Mouse (Mus musculus) urinary bladder, adult 2 months (tissue): ENCODE results near the gene B3gntl1. TPM values are rescaled to one million over a fixed set of nuclear protein-coding genes. Genes with fewer than 3 reads are reported as not detected.

Experiments used
- DNase-seq: peaks from one replicate; pipeline ENCODE4 v3.0.0; 2022; ENCODE audit warnings: low spot score
- polyA plus RNA-seq: library from polyadenylated mRNA; depleted of rRNA; stranded (reverse); fragments of >200 nt; gene quantifications from 2 replicates; pipeline ENCODE4 v1.2.3, GENCODE M21; 2012; rRNA removed

Gene B3gntl1
- polyA plus RNA-seq, 1 experiment, result 13.1 TPM

DNA sequence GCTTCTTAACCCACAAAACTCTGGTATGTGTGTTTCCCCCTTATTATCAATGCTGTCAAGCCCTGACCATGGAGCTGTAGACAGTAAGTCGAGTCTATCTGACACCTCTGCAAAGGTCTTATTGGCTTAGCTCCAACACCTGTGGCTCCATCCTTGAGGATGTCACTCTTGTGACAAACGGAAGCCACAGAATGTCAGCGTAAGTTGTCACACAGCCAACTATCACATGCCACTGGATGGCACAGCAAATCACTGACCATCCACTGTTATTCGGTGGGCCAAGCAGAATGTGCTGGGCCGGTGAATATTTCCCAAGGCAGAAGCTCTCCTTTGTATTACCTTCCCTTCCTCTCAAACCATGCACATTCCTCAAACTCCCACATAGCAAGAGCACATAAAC, 24.8 kb downstream of the B3gntl1 start:
- no peak for DNase-seq

DNA sequence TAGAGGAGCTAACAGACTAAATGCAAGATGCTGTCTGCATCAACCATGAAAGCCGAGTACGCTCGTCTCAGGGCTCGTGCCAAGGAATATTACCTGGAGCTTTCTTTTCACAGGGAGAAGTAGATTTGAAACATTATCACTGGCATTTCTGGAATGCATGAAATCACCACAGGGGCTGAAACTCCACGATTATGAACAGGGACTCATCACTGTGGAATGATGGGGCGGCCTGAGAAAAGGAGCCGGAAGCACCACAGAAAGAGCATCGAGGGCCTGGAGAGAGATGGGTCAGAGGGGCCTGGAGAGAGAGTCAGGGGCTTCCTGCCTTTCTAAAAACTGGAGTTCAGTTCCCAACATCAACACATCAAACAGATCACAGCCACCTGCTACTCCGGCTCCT, 25.6 kb downstream of the B3gntl1 start:
- no peak for DNase-seq

DNA sequence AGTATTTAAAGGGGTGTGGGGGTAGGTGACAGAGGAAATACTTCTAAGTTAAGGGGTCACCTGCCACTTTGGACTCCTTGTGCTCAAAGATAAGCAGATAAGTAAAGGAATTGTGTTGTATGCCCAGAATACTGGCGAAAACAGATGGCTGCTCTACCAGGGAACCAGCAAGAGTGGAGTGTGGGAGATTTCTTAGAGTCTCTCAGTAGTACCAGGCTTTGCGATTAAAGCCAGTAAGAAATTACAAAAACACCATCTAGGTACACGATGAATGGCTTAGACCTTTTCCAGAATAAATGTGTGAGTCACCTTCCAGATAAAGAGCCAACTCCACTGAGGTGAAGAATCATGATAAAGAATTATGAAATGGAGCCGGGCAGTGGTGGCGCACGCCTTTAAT, 27.6 kb downstream of the B3gntl1 start:
- no peak for DNase-seq

DNA sequence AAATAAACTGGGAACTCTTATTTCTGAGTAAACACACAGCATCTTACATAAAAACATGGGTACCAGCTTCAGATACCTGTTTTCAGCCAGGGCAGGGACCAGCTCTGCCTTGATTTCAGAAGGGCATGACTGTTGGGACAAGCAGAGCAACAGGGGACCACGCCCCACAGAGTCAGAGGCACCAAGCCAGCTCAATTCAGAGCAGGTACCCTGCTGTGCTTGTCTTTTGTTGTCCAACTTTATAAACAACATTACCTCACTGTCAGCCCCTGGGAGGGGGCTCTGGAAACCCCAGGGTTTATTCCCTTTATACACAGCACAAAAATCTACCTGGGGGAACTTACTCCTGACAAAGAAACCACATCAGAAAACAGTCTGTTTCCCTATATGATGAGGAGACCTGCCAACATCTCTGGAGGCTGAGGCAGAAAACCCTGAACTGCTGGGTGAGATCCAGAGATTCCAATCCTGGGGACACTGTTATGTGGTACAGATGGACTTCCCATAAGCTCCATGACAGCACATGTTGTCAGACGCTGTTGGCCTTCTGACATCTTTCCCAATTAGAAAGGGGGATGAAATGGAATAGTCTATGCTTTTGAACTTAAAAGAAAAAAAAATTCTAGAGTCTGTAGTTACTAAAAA, 31.3 kb downstream of the B3gntl1 start:
- no peak for DNase-seq

DNA sequence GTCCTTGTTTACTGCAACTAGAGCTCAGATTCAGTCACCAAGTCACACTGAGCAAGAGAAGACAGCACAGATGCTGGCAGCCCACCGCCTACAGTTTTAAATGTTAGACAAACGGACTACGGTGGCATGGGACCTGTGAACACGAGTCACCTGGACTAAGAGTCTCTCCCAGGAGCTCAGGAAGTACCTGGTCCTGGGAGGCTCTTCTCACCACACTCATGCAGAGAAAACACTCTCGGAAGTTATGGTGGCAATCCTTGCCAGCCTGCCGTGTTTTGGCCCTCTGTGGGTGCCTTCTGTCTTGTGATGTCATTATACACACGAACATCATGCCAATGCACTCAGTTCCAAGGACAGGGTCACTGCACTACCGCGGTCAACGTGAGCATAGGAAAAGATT, 36.3 kb downstream of the B3gntl1 start:
- DNase-seq, result no peak

DNA sequence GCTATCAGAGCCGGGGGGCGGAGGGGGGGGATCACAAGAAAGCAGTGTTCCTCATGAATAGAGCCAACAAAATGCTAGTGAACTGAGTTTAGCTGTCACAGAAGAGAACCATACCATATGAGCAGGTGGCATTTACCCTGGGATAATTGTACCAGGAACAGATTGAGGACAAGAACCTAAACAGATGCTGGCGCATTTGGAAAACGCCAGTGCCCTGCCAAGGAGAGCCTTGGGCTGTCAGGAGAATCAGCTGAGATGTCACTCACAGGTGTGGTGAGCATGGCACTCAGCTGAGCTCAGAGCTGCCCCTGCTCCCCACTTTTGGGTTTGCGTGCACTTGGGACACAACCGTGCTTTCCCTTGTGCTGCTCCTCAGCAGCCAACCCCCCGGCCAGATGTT, 41.5 kb downstream of the B3gntl1 start:
- DNase-seq, result no peak

DNA sequence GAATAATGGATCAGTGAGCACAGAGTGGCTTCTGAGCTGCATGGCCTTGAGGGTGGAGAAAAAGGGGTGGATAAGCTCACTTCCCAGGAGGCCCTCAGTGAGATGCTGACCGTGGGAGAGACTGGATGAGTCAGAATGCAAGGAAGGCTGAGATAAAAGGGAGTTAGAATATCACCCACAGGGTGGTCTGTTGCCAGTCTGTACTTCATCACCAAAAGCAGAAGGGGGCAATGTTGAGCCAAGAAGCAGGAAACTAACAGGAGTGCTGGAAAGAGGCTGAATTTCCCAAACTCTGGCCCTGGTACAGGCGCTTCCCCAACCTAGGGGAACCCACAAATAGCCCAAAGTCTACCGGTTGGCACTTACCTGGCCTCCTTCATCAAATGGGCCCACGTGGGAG, 42.5 kb downstream of the B3gntl1 start:
- DNase-seq, result no peak

DNA sequence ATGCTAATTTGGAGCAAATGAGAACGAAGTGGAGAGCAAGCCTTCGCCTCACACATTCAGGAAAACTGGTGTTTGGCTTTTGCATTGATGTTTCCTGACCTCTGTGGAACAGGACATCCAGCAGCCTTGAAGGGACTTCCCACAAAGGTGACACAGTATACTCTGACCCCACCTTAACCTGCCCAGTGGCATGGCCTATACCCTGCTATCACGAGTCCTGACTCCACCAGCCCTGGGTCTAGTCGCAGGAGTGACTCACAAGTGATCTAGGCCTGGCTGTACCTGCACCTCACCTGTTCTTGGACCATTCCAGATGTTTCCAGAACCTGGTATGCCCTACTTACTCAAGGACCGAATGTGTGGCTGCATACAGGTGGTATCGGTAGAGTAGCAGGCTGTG, 43.4 kb downstream of the B3gntl1 start:
- DNase-seq, result no peak

DNA sequence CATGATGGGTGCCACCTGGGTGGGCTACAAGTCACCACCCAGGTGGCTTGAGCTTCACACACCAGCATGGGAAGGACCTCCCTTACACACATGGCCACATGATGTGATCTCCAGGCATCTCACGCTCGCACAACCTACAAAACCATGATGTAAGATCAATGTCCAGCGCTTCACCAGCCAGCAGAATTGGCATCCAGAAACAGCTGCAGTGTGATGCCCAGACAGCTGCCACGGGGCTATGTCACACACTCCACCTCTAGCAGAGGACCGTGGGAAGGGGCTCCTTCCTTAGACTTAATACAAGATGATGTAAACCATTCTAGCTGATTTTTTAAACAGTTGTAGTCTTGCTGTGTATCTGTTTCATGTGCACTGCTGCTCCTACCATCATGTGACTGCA, 45.4 kb downstream of the B3gntl1 start:
- DNase-seq, result no peak

DNA sequence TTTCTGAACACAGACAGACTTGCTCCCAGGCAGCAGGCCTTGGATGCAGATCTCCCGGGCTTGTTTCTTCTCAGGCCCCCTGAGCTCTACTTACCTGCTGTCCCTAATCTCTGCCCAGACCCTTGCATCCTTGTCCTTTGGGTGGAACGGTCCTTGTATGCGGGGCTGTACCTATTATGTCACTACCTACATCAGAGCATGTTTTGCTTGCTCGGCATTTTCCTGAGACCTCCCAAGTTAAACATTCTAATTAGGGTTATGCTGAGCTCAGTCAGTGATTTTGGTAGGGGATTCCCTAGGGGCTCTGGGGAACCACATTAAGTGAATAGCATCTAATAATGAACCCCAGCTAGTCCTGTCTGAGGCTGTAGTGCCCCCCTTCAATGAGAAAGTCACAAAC, 47.9 kb downstream of the B3gntl1 start:
- no peak for DNase-seq

DNA sequence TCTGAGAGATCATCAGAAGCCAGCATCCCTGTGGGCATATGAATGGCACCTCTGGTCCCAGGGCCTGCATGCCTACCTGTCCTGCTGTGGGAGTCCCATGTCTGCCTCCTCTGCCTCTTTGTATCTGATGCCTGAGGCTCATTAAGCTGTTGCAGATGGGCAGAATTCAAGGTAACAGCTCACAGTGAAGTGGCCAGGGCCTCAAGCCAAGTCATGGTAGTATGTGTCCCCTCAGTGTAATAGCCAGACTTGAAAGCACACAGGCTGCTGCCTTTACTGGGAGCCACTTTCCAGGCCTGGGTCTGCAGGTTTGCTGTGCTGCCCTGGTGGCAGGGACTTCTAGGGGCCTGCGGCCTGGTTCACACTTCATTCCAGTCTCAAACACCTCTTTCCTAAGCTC, 55.6 kb downstream of the B3gntl1 start:
- no peak for DNase-seq

DNA sequence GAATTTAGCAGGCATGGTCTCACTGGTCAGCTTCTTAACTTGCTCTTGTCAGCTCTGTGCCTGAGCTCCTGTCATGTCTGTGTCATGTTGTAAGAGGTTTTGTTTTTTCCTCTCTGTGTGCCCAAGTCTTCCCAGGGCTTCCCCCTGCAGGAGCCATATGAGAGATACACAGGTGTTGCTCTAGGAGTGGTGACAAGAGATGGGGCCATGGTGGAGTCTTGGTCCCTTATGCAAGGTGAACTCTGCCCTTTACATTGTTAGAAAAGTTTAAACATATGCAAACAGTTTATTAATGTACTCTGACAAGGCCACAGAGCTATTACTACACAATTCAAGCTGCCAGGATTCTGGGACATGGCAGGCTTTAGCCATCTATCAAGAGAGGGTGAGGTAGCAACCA, 56.5 kb downstream of the B3gntl1 start:
- DNase-seq, result no peak

DNA sequence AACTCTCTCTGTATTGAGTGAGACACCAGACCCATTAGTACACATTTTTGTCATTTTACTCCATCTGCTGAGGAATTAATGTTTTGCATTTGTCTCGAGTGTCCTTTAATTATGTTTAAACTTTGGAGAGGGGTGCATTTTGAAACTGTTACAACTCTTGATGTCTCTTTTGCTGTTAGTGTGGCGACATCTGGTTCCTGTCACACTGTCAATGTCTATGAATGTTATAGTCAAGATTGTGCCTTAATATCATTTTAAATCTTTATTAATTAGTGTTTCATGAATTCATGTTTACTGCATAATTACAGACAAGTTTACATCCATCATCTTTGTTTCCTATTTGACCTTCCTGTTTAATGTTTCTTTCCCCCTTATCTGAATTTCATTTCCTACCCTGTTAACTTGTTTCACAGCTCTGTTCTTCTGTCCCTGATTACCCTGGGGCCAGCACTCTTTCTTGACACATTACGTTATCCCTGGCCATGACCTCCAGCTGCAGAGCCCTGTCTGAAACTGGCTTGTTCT, 56.9 kb downstream of the B3gntl1 start:
- DNase-seq, result no peak

DNA sequence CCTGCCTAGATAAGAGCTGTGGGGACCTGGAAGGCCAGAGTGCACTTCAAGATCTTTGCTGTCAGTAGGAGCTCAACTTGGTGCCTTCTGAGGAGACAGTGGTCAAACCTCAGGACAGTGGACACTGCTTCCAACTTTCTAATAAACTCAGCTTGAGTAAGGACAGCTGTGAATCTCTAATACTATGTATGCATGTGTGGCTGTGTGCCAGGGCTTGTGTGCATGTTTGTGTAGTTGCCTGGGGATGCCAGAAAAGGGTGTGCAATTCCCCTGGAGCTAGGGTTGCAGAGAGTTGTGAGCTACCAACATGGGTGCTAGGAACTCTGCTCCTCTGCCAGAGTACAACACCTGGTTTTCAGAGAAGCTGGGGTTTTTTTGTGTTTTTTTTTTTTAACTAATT, 62.0 kb downstream of the B3gntl1 start:
- no peak for DNase-seq

DNA sequence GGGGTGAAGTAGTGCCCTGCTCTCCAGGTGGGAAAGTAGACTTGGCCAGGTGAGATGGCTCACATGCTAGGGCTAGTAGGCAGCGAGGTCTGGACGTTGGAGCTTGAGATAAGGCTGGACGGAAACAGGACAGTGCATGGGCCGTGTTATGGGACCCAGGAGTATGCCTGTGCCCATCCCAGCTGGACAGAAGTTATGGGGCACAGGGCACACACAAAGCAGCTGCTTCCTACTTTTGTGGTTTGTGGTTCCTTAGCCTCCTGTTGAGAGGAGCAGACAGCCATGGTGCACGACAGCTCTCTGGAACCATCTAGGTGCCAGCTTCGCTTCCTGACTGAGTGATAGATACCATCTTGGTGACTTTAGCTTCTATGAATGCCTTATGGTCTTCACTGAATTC, 67.3 kb downstream of the B3gntl1 start:
- DNase-seq, result no peak

DNA sequence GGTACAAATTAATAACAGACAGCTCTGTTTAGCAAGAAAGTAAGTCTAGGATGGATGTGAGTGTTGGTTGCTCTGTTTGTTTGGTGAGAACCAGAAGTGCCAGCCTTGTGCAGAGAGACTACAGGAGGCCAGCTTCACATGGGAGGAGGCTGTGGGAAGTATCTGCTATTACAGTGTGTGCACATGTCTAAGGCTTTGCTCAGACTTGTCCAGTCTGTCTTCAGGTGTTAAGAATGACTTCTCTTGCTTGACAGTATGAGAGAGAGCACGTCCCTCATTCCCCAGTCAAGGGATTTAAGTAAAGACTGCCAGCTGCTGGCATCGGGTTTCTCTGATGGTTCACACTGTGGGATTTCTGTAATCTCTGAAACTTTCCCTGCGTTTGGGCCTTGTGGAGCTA, 71.5 kb downstream of the B3gntl1 start:
- no peak for DNase-seq

DNA sequence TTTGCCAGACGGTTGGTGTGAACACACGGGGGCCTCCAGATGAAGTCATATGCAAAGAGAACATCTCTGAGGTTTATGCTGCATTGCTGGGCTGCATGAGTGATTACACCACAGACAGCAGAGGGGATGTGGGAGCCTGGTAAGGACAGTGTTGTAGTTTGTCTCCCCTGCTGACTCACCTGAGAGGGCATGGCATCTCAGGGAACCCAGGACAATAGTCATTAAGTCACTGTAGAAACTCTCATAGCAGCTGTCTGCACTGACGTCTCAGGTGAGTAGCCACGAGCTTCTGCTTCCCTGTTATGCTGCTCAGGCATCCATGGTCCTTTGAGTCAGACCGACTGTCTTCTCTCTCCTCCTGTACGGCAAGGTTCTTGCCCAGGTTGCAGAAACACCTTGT, 75.7 kb downstream of the B3gntl1 start:
- DNase-seq, result no peak

DNA sequence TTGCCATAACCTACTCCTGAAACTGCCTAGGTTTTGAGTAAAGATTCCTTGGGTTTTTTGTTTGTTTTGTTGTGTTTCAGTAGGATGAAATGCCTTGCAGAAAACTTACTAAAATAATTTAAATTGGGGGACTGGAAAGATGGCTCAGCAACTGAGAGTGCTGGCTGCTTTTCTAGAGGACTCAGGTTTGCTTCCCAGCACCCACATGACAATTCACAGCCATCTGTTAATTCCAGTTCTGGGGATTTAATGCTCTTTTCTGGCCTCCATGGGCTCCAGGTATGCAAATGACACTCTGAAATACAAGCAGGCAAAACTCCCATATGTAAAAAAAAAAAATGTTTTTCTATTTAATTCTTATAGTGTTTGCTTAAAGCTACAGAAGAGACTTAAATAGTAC, 91.1 kb downstream of the B3gntl1 start:
- no peak for DNase-seq

Other genes starting within 250 kb of the B3gntl1 start
- gene Fn3k, start 238.2 kb downstream of the B3gntl1 start, polyA plus RNA-seq, result 2.6 and 3.8 TPM in 2 replicates
- gene Tbcd, start 221.2 kb downstream of the B3gntl1 start, polyA plus RNA-seq, result 42.5 and 44.8 TPM in 2 replicates
- gene Zfp750, start 153.8 kb downstream of the B3gntl1 start, polyA plus RNA-seq, result 11.4 and 15.0 TPM in 2 replicates
- 39.0 and 46.7 TPM in 2 replicates for gene Metrnl, start 28.4 kb upstream of the B3gntl1 start, polyA plus RNA-seq
- gene Ptchd3, start 157.1 kb upstream of the B3gntl1 start, polyA plus RNA-seq, result not detected in 2 replicates